Mouse (Mus musculus) midbrain, embryonic 11.5 days (tissue): Measurements from ENCODE around the gene Krt87. TPM values are rescaled to one million over a fixed set of nuclear protein-coding genes. Genes with fewer than 3 reads are reported as not detected.

ENCODE experiments used
- ATAC-seq: fragments of 200-750 bp; cut with Nextera tagmentation; 2 replicates; pipeline ENCODE4 v1.8.0; 2017; ENCODE audit warnings: moderate TSS enrichment, moderate library complexity; ENCODE audit not compliant: low FRiP score
- DNase-seq: peaks from one replicate; pipeline ENCODE4 v3.0.0; 2015; ENCODE audit warnings: low spot score; ENCODE audit errors: missing footprints
- H3K27ac ChIP-seq: fragments of 300-500 bp; sonication (generic); 2 replicates; pipeline ENCODE4 v1.5.1; 2014; ENCODE audit warnings: low read depth, low read length
- H3K27me3 ChIP-seq: fragments of 300-500 bp; sonication (generic); 2 replicates; pipeline ENCODE4 v1.6.1; 2014; ENCODE audit warnings: mild to moderate bottlenecking, low read length, moderate library complexity, mixed read lengths; ENCODE audit not compliant: control insufficient read depth, insufficient read depth
- H3K36me3 ChIP-seq: fragments of 300-500 bp; sonication (generic); 2 replicates; pipeline ENCODE4 v1.6.1; 2014; ENCODE audit warnings: mild to moderate bottlenecking, low read length, moderate library complexity, mixed read lengths; ENCODE audit not compliant: control insufficient read depth, insufficient read depth
- H3K4me1 ChIP-seq: fragments of 300-500 bp; sonication (generic); 2 replicates; pipeline ENCODE4 v1.6.1; 2014; ENCODE audit warnings: low read length; ENCODE audit not compliant: control insufficient read depth, insufficient read depth
- H3K4me2 ChIP-seq: fragments of 300-500 bp; sonication (generic); 2 replicates; pipeline ENCODE4 v1.6.1; 2014; ENCODE audit warnings: mild to moderate bottlenecking, moderate library complexity
- H3K4me3 ChIP-seq: fragments of 300-500 bp; sonication (generic); 2 replicates; pipeline ENCODE4 v1.5.1; 2014; ENCODE audit warnings: low read depth, low read length
- H3K9ac ChIP-seq: fragments of 300-500 bp; sonication (generic); 2 replicates; pipeline ENCODE4 v1.6.1; 2014; ENCODE audit warnings: low read length
- H3K9me3 ChIP-seq: fragments of 300-500 bp; sonication (generic); 2 replicates; pipeline ENCODE4 v1.6.1; 2016; ENCODE audit warnings: low read length; ENCODE audit not compliant: control insufficient read depth
- WGBS: fragments of 180-500 bp; shearing (Covaris S2); extraction: QIAGEN DNeasy Blood & Tissue Kit; methylation state at CpG from one replicate; pipeline ENCODE4 v1.1.7; 2014; 5-methylcytosine and 5-hydroxymethylcytosine counted together
- polyA plus RNA-seq: library from polyadenylated mRNA; unstranded; fragments of >200 nt; fragmentation: Nextera tagmentation; extraction: Ambion mirVana; gene quantifications from 2 replicates; pipeline ENCODE4 v1.2.1, GENCODE M21; 2014

Krt87 gene
- polyA plus RNA-seq, 1 experiment from 2014 or later = 0.16 TPM

- H3K4me3 ChIP-seq = no peak overlapping the region
- H3K9me3 ChIP-seq = no peaks in the 10 kb centered on the region
- H3K4me2 ChIP-seq = no peak overlapping the region
- H3K27ac ChIP-seq = no peak overlapping the region
- H3K4me1 ChIP-seq = no peaks in the 10 kb centered on the region
- WGBS = 93% methylated on average over 7 of the region's 7 CpGs
- DNase-seq (no peak), ATAC-seq (no peak)
- H3K36me3 ChIP-seq = no peaks in the 10 kb centered on the region
- no peaks in the 10 kb centered on the region for H3K27me3 ChIP-seq
- H3K9ac ChIP-seq = no peak overlapping the region
Measured at GRCm38 (mm10) chr15:101384610-101385009, 54.0 kb downstream of the Krt87 start.

- no peak overlapping the region for H3K4me2 ChIP-seq
- no peaks in the 10 kb centered on the region for H3K27me3 ChIP-seq
- ATAC-seq = no peak
- WGBS = 77% methylated on average over 11 of the region's 11 CpGs
- H3K4me1 ChIP-seq = no peaks in the 10 kb centered on the region
- H3K9me3 ChIP-seq = no peaks in the 10 kb centered on the region
- DNase-seq = no peak
- H3K36me3 ChIP-seq = no peaks in the 10 kb centered on the region
- H3K9ac ChIP-seq = no peak overlapping the region
- no peak overlapping the region for H3K27ac ChIP-seq
- no peak overlapping the region for H3K4me3 ChIP-seq
Measured at GRCm38 (mm10) chr15:101382811-101383210, 55.8 kb downstream of the Krt87 start.

GRCm38 (mm10) chr15:101381758-101382157, 56.8 kb downstream of the Krt87 start:
- DNase-seq (no peak), ATAC-seq (no peak)
- WGBS = 62% methylated on average over 9 of the region's 9 CpGs
- no peak overlapping the region for H3K27ac ChIP-seq
- H3K4me1 ChIP-seq = no peaks in the 10 kb centered on the region
- no peak overlapping the region for H3K9ac ChIP-seq
- no peak overlapping the region for H3K4me3 ChIP-seq
- no peaks in the 10 kb centered on the region for H3K36me3 ChIP-seq
- H3K4me2 ChIP-seq = no peak overlapping the region
- no peaks in the 10 kb centered on the region for H3K27me3 ChIP-seq
- no peaks in the 10 kb centered on the region for H3K9me3 ChIP-seq

Other genes starting within 250 kb of the Krt87 start
- gene Grasp, start 214.6 kb downstream of the Krt87 start, polyA plus RNA-seq = 3.6 and 4.5 TPM in 2 replicates
- 1.3 TPM in 2 replicates for gene Nr4a1, start 184.5 kb downstream of the Krt87 start, polyA plus RNA-seq
- 57.9 and 67.4 TPM in 2 replicates for gene Atg101, start 154.5 kb downstream of the Krt87 start, polyA plus RNA-seq
- 0.33 TPM in 1 of 2 replicates, not detected in the other for gene 6030408B16Rik, start 145.6 kb downstream of the Krt87 start, polyA plus RNA-seq
- not detected in 2 replicates for gene Krt80, start 68.6 kb downstream of the Krt87 start, polyA plus RNA-seq
- gene Krt7, start 27.8 kb downstream of the Krt87 start, polyA plus RNA-seq = 4.2 and 7.2 TPM in 2 replicates
- not detected in 2 replicates for gene Krt88, start 8.9 kb upstream of the Krt87 start, polyA plus RNA-seq
- gene Krt81, start 24.9 kb upstream of the Krt87 start, polyA plus RNA-seq = not detected in 2 replicates
- gene Krt86, start 34.7 kb upstream of the Krt87 start, polyA plus RNA-seq = not detected in 2 replicates
- not detected in 2 replicates for gene Krt83, start 52.7 kb upstream of the Krt87 start, polyA plus RNA-seq
- gene Gm49425, start 78.5 kb upstream of the Krt87 start, polyA plus RNA-seq = not detected in 2 replicates
- gene Krt84, start 94.0 kb upstream of the Krt87 start, polyA plus RNA-seq = not detected in 2 replicates
- not detected in 2 replicates for gene Krt82, start 111.9 kb upstream of the Krt87 start, polyA plus RNA-seq
- gene Krt90, start 124.1 kb upstream of the Krt87 start, polyA plus RNA-seq = 0.30 and 0.50 TPM in 2 replicates
- not detected in 2 replicates for gene Krt75, start 135.1 kb upstream of the Krt87 start, polyA plus RNA-seq
- gene Gm5414, start 189.4 kb upstream of the Krt87 start, polyA plus RNA-seq = not detected in 2 replicates
- gene Gm5478, start 208.6 kb upstream of the Krt87 start, polyA plus RNA-seq = not detected in 2 replicates
- not detected in 2 replicates for gene Krt6b, start 241.5 kb upstream of the Krt87 start, polyA plus RNA-seq